Mouse (Mus musculus): ENCODE results near the gene Doc2g. TPM values are rescaled to one million over a fixed set of nuclear protein-coding genes. Genes with fewer than 3 reads are reported as not detected.
"Not testable (repeated sequence)": the region's sequence is repeated elsewhere in the genome, so short reads cannot be mapped to it uniquely, and the experiment has no call there.

Gene Doc2g
- 4.0 and 4.5 TPM in 2 replicates for polyA plus RNA-seq (2015; fragmentation: Nextera tagmentation; extraction: Ambion mirVana)

- H3K9me3 ChIP-seq: no peaks in the 10 kb centered on the region
- peaks cover 17% of the 10 kb centered on the region for H3K36me3 ChIP-seq
- H3K9ac ChIP-seq: no peak within 1 kb of the TSS
- no peak for ATAC-seq (ENCODE audit: insufficient read depth, low FRiP score, low read depth)
- no peak within 1 kb of the TSS for H3K4me3 ChIP-seq (replicated peaks)
- H3K4me2 ChIP-seq: no peak within 1 kb of the TSS
- H3K4me1 ChIP-seq: peaks cover 19% of the 10 kb centered on the region
- WGBS: 75% methylated on average over 1 of the region's 1 CpGs
- H3K27me3 ChIP-seq (replicated peaks): no peaks in the 10 kb centered on the region
- no peak within 1 kb of the TSS for H3K27ac ChIP-seq
Measured at GRCm38 (mm10) chr19:4003112-4003511, at the start of gene Doc2g. Gene Doc2g, plus strand, starts transcription at chr19:4003313.

- Histone ChIP-seq H3K4me1 (no peaks in the 10 kb centered on the region), H3K4me2 (no peak overlapping the region), H3K4me3 (replicated peaks) (no peak overlapping the region), H3K9me3 (no peaks in the 10 kb centered on the region), H3K27me3 (replicated peaks) (no peaks in the 10 kb centered on the region), H3K9ac (no peak overlapping the region), H3K36me3 (no peaks in the 10 kb centered on the region), H3K27ac (no peak overlapping the region)
- no peak for ATAC-seq (ENCODE audit: insufficient read depth, low FRiP score, low read depth)
- WGBS: 66% methylated on average over 3 of the region's 3 CpGs
Measured at GRCm38 (mm10) chr19:3955033-3955432, 48.1 kb upstream of the Doc2g start.

- no peak overlapping the region for H3K9ac ChIP-seq
- H3K36me3 ChIP-seq: no peaks in the 10 kb centered on the region
- H3K9me3 ChIP-seq: no peaks in the 10 kb centered on the region
- no peak overlapping the region for H3K27ac ChIP-seq
- ATAC-seq (ENCODE audit: insufficient read depth, low FRiP score, low read depth): no peak
- H3K27me3 ChIP-seq (replicated peaks): no peaks in the 10 kb centered on the region
- 40% methylated on average over 4 of the region's 4 CpGs for WGBS
- H3K4me1 ChIP-seq: no peaks in the 10 kb centered on the region
- H3K4me3 ChIP-seq (replicated peaks): no peak overlapping the region
- no peak overlapping the region for H3K4me2 ChIP-seq
Measured at GRCm38 (mm10) chr19:3955804-3956203, 47.3 kb upstream of the Doc2g start.

GRCm38 (mm10) chr19:3957296-3958036, 45.6 kb upstream of the Doc2g start:
- 81% methylated on average over 5 of the region's 5 CpGs for WGBS
- not testable (repeated sequence) for H3K4me3 ChIP-seq (replicated peaks)

GRCm38 (mm10) chr19:3958470-3958869, 44.6 kb upstream of the Doc2g start, which contains the start of gene Aldh3b3:
Gene Aldh3b3, plus strand, starts transcription at chr19:3958645.
- no peaks in the 10 kb centered on the region for H3K9me3 ChIP-seq
- no peak within 1 kb of the TSS for H3K9ac ChIP-seq
- H3K4me3 ChIP-seq (replicated peaks): no peak within 1 kb of the TSS
- no peak within 1 kb of the TSS for H3K27ac ChIP-seq
- H3K27me3 ChIP-seq (replicated peaks): no peaks in the 10 kb centered on the region
- H3K4me2 ChIP-seq: no peak within 1 kb of the TSS
- ATAC-seq (ENCODE audit: insufficient read depth, low FRiP score, low read depth): no peak
- WGBS: 65% methylated on average over 4 of the region's 4 CpGs
- no peaks in the 10 kb centered on the region for H3K36me3 ChIP-seq
- no peaks in the 10 kb centered on the region for H3K4me1 ChIP-seq

More at GRCm38 (mm10) chr19:3957296-3958036, 45.6 kb upstream of the Doc2g start:
- not testable (repeated sequence) for H3K36me3 ChIP-seq; H3K27ac ChIP-seq; H3K4me1 ChIP-seq; H3K27me3 ChIP-seq (replicated peaks); H3K9ac ChIP-seq; H3K4me2 ChIP-seq; H3K9me3 ChIP-seq; ATAC-seq (ENCODE audit: insufficient read depth, low FRiP score, low read depth)

- ATAC-seq (ENCODE audit: insufficient read depth, low FRiP score, low read depth): no peak
Measured at GRCm38 (mm10) chr19:3959030-3959429, 44.1 kb upstream of the Doc2g start.

GRCm38 (mm10) chr19:3960211-3960610, 42.9 kb upstream of the Doc2g start:
- no peaks in the 10 kb centered on the region for H3K27me3 ChIP-seq (replicated peaks)
- 80% methylated on average over 5 of the region's 5 CpGs for WGBS
- no peaks in the 10 kb centered on the region for H3K4me1 ChIP-seq
- H3K9ac ChIP-seq: no peak overlapping the region
- ATAC-seq (ENCODE audit: insufficient read depth, low FRiP score, low read depth): no peak
- no peaks in the 10 kb centered on the region for H3K9me3 ChIP-seq
- H3K4me3 ChIP-seq (replicated peaks): no peak overlapping the region
- no peaks in the 10 kb centered on the region for H3K36me3 ChIP-seq
- no peak overlapping the region for H3K4me2 ChIP-seq
- H3K27ac ChIP-seq: no peak overlapping the region

More at GRCm38 (mm10) chr19:3959030-3959429, 44.1 kb upstream of the Doc2g start:
- Histone ChIP-seq H3K27ac (no peak overlapping the region), H3K4me3 (replicated peaks) (no peak overlapping the region), H3K9ac (no peak overlapping the region), H3K36me3 (no peaks in the 10 kb centered on the region), H3K4me1 (no peaks in the 10 kb centered on the region), H3K27me3 (replicated peaks) (no peaks in the 10 kb centered on the region), H3K4me2 (no peak overlapping the region), H3K9me3 (no peaks in the 10 kb centered on the region)

- H3K27ac ChIP-seq; H3K4me2 ChIP-seq; H3K9me3 ChIP-seq; ATAC-seq (ENCODE audit: insufficient read depth, low FRiP score, low read depth); H3K4me1 ChIP-seq; H3K27me3 ChIP-seq (replicated peaks); H3K36me3 ChIP-seq; H3K4me3 ChIP-seq (replicated peaks); H3K9ac ChIP-seq: not testable (repeated sequence)
- 85% methylated on average over 6 of the region's 6 CpGs for WGBS
Measured at GRCm38 (mm10) chr19:3961805-3962204, 41.3 kb upstream of the Doc2g start.

- no peak for ATAC-seq (ENCODE audit: insufficient read depth, low FRiP score, low read depth)
- WGBS: 16% methylated on average over 2 of the region's 2 CpGs
- Histone ChIP-seq H3K4me3 (replicated peaks) (no peak overlapping the region), H3K27ac (no peak overlapping the region), H3K9ac (no peak overlapping the region), H3K4me1 (no peaks in the 10 kb centered on the region), H3K4me2 (no peak overlapping the region), H3K9me3 (no peaks in the 10 kb centered on the region), H3K27me3 (replicated peaks) (no peaks in the 10 kb centered on the region), H3K36me3 (no peaks in the 10 kb centered on the region)
Measured at GRCm38 (mm10) chr19:3962469-3962868, 40.6 kb upstream of the Doc2g start.

- Histone ChIP-seq H3K9me3 (no peaks in the 10 kb centered on the region), H3K9ac (no peak overlapping the region), H3K36me3 (no peaks in the 10 kb centered on the region), H3K4me3 (replicated peaks) (no peak overlapping the region), H3K4me1 (no peaks in the 10 kb centered on the region), H3K27me3 (replicated peaks) (no peaks in the 10 kb centered on the region), H3K4me2 (no peak overlapping the region), H3K27ac (no peak overlapping the region)
- ATAC-seq (ENCODE audit: insufficient read depth, low FRiP score, low read depth): no peak
- WGBS: 73% methylated on average over 4 of the region's 4 CpGs
Measured at GRCm38 (mm10) chr19:3964030-3964429, 39.1 kb upstream of the Doc2g start.

GRCm38 (mm10) chr19:3966330-3967075, 36.6 kb upstream of the Doc2g start:
- no peak for ATAC-seq (ENCODE audit: insufficient read depth, low FRiP score, low read depth)
- no peak overlapping the region for H3K4me2 ChIP-seq

GRCm38 (mm10) chr19:3967258-3967657, 35.9 kb upstream of the Doc2g start:
- Histone ChIP-seq H3K9ac (no peak overlapping the region), H3K27me3 (replicated peaks) (no peaks in the 10 kb centered on the region), H3K27ac (no peak overlapping the region), H3K4me1 (no peaks in the 10 kb centered on the region; the same call in 1 of the 2 replicates), H3K4me3 (replicated peaks) (no peak overlapping the region), H3K36me3 (no peaks in the 10 kb centered on the region), H3K9me3 (no peaks in the 10 kb centered on the region), H3K4me2 (no peak overlapping the region)
- ATAC-seq (ENCODE audit: insufficient read depth, low FRiP score, low read depth): no peak
- 49% methylated on average over 3 of the region's 3 CpGs for WGBS

More at GRCm38 (mm10) chr19:3966330-3967075, 36.6 kb upstream of the Doc2g start:
- no peaks in the 10 kb centered on the region for H3K27me3 ChIP-seq (replicated peaks)
- no peaks in the 10 kb centered on the region for H3K36me3 ChIP-seq
- 65% methylated on average over 11 of the region's 11 CpGs for WGBS
- no peaks in the 10 kb centered on the region for H3K9me3 ChIP-seq
- no peak overlapping the region for H3K4me3 ChIP-seq (replicated peaks)
- H3K9ac ChIP-seq: no peak overlapping the region
- H3K27ac ChIP-seq: no peak overlapping the region
- no peaks in the 10 kb centered on the region; the same call in 1 of the 2 replicates for H3K4me1 ChIP-seq
